Mouse (Mus musculus) midbrain, postnatal 0 days (tissue): Measurements from ENCODE around the gene Eps15. TPM values are rescaled to one million over a fixed set of nuclear protein-coding genes. Genes with fewer than 3 reads are reported as not detected.

Experiments used
- ATAC-seq: fragments of 200-750 bp; cut with Nextera tagmentation; 2 replicates; pipeline ENCODE4 v1.8.0; 2017; ENCODE audit warnings: moderate number of reproducible peaks, mild to moderate bottlenecking, moderate TSS enrichment, moderate library complexity; ENCODE audit not compliant: low FRiP score
- DNase-seq: peaks from one replicate; pipeline ENCODE4 v3.0.0-alpha.2; 2015; ENCODE audit warnings: low spot score
- H3K27ac ChIP-seq: fragments of 300-500 bp; sonication (generic); 2 replicates; pipeline ENCODE4 v1.5.1; 2014; ENCODE audit warnings: low read depth, mild to moderate bottlenecking, low read length, mixed read lengths
- H3K27me3 ChIP-seq: fragments of 300-500 bp; sonication (generic); 2 replicates; pipeline ENCODE4 v1.6.1; 2014; ENCODE audit warnings: low read length, control low read depth, mixed read lengths; ENCODE audit not compliant: insufficient read depth
- H3K36me3 ChIP-seq: fragments of 300-500 bp; sonication (generic); 2 replicates; pipeline ENCODE4 v1.6.1; 2014; ENCODE audit warnings: low read length, control low read depth, mixed read lengths; ENCODE audit not compliant: insufficient read depth
- H3K4me1 ChIP-seq: fragments of 300-500 bp; sonication (generic); 2 replicates; pipeline ENCODE4 v1.6.1; 2014; ENCODE audit warnings: mild to moderate bottlenecking, control low read depth, antibody characterized with exemption, low read length, mixed read lengths; ENCODE audit not compliant: insufficient read depth
- H3K4me2 ChIP-seq: fragments of 300-500 bp; sonication (generic); 2 replicates; pipeline ENCODE4 v1.6.1; 2014; ENCODE audit warnings: low read depth, mild to moderate bottlenecking, low read length, mixed read lengths; ENCODE audit not compliant: poor library complexity, severe bottlenecking
- H3K4me3 ChIP-seq: fragments of 300-500 bp; sonication (generic); 2 replicates; pipeline ENCODE4 v1.5.1; 2014; ENCODE audit warnings: low read depth, mild to moderate bottlenecking, low read length, moderate library complexity
- H3K9ac ChIP-seq: fragments of 300-500 bp; sonication (generic); replicated peaks from 2 replicates; pipeline ENCODE4 v1.6.1; 2014; ENCODE audit warnings: mild to moderate bottlenecking, low read length, moderate library complexity, mixed read lengths; ENCODE audit not compliant: poor library complexity, severe bottlenecking
- H3K9me3 ChIP-seq: fragments of 300-500 bp; sonication (generic); 2 replicates; pipeline ENCODE4 v1.6.1; 2016; ENCODE audit warnings: low read length, control low read depth
- CTCF ChIP-seq: IDR thresholded peaks from 2 replicates; pipeline ENCODE4 v1.5.1; 2016; ENCODE audit warnings: antibody characterized with exemption, mild to moderate bottlenecking
- WGBS: fragments of 180-500 bp; shearing (Covaris S2); extraction: QIAGEN DNeasy Blood & Tissue Kit; methylation state at CpG from one replicate; pipeline ENCODE4 v1.1.7; 2014; 5-methylcytosine and 5-hydroxymethylcytosine counted together
- polyA plus RNA-seq: library from polyadenylated mRNA; unstranded; fragments of >200 nt; fragmentation: Nextera tagmentation; extraction: Ambion mirVana; gene quantifications from 2 replicates; pipeline ENCODE4 v1.2.1, GENCODE M21; 2015
- total RNA-seq: library from RNA; depleted of rRNA; stranded (reverse); fragments of >200 nt; gene quantifications from 2 replicates; pipeline ENCODE4 v1.2.3, GENCODE M21; 2014

The Eps15 gene
- total and polyA plus RNA-seq, 2 experiments from 2014 or later = 58.7 to 102 TPM

DNA sequence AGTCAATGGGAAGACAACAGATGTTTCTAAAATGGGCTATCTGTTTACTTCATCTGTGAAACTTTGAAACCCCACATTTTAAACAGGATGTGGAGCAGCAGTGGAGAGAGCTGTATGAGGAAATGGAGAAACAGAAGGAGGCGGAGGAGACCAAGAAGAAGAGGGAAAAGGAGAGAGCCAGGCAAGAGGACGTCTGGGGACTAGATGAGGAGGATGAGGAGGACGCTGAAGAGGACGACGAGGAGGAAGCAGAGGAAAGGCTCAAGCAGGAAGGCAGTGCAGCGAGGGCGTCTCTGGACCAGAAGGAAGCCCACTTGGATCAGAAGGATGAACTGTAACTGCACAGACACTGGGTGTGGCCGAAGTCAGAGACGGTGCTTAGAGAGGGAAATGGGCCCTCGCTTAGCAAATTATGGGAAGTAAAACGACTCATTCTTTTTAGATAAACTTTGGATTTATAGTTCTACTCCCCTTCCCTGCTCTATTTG lies 26.4 kb upstream of the Eps15 start:
- WGBS = 78% methylated on average over 11 of the region's 11 CpGs
- DNase-seq (no peak), ATAC-seq (no peak)
- H3K9ac ChIP-seq = no peak overlapping the region
- no peak overlapping the region for H3K4me3 ChIP-seq
- H3K36me3 ChIP-seq = no peaks in the 10 kb centered on the region
- H3K27ac ChIP-seq = no peak overlapping the region
- H3K4me1 ChIP-seq = no peaks in the 10 kb centered on the region
- no peak overlapping the region for H3K4me2 ChIP-seq
- TF ChIP-seq CTCF = no peak
- no peaks in the 10 kb centered on the region for H3K27me3 ChIP-seq
- no peaks in the 10 kb centered on the region for H3K9me3 ChIP-seq

DNA sequence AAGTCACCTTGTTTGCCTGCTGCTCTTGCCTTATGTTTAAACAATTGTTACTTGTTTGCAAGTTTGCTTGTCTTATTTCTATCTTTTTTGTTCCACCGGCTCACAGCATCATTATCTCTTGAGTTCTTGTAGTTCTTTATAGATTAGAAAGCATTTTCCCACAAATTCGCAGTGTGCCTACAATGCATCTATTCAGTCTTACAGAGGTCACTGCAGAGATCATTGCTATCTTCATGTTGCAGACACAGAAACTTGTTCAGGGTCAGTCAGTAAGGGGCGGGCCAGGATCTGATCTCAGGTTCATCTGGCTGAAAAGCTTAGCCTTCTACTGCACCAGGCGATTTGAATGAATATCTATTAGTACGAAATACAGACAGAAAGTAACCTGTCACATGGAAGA lies 25.6 kb upstream of the Eps15 start:
- H3K27me3 ChIP-seq = no peaks in the 10 kb centered on the region
- H3K4me3 ChIP-seq = no peak overlapping the region
- no peak overlapping the region for H3K4me2 ChIP-seq
- ATAC-seq (no peak), DNase-seq (no peak)
- 83% methylated on average over 5 of the region's 5 CpGs for WGBS
- H3K4me1 ChIP-seq = no peaks in the 10 kb centered on the region
- H3K9ac ChIP-seq = no peak overlapping the region
- no peaks in the 10 kb centered on the region for H3K9me3 ChIP-seq
- TF ChIP-seq CTCF = no peak
- no peak overlapping the region for H3K27ac ChIP-seq
- no peaks in the 10 kb centered on the region for H3K36me3 ChIP-seq

- ATAC-seq = no peak
- no peak overlapping the region for H3K4me3 ChIP-seq
- no peak overlapping the region for H3K27ac ChIP-seq
- TF ChIP-seq CTCF = no peak
- H3K4me2 ChIP-seq = no peak overlapping the region
- no peak overlapping the region for H3K9ac ChIP-seq
- 89% methylated on average over 2 of the region's 2 CpGs for WGBS
- H3K4me1 ChIP-seq = no peaks in the 10 kb centered on the region
- no peak for DNase-seq
- no peaks in the 10 kb centered on the region for H3K36me3 ChIP-seq
- H3K27me3 ChIP-seq = no peaks in the 10 kb centered on the region
- no peaks in the 10 kb centered on the region for H3K9me3 ChIP-seq
Measured at GRCm38 (mm10) chr4:109255321-109255720, 24.7 kb upstream of the Eps15 start.

- no peak for DNase-seq
- H3K9me3 ChIP-seq = no peaks in the 10 kb centered on the region
- no peak for ATAC-seq
- H3K27me3 ChIP-seq = no peaks in the 10 kb centered on the region
- WGBS = 83% methylated on average over 11 of the region's 11 CpGs
- no peaks in the 10 kb centered on the region for H3K36me3 ChIP-seq
- TF ChIP-seq CTCF = no peak
- H3K4me3 ChIP-seq = no peak overlapping the region
- no peak overlapping the region for H3K27ac ChIP-seq
- H3K4me2 ChIP-seq = no peak overlapping the region
- H3K9ac ChIP-seq = no peak overlapping the region
- H3K4me1 ChIP-seq = no peaks in the 10 kb centered on the region
Measured at GRCm38 (mm10) chr4:109255727-109256417, 24.2 kb upstream of the Eps15 start.

GRCm38 (mm10) chr4:109256791-109257190 lies 23.3 kb upstream of the Eps15 start:
- Histone ChIP-seq H3K27ac (no peak overlapping the region), H3K27me3 (no peaks in the 10 kb centered on the region)

DNA sequence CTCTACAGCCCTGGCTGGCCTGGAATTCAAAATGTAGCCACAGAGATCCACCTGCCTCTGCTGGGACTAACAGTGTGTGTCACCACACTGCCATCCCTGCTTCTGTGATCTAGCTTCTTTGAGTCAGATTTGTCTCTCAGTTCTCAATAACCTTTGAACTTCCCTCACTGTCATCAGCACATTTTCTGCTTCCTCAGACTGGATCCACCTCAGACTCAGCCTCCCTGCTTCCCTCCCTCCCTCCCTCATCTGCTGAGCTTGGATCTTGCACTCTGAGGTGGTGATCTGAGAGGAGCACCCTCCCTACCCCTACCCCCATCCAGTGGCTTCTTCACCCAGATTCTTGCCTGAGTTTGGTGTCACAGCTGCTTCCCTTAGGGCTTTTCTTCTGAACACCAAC lies 22.4 kb upstream of the Eps15 start:
- Histone ChIP-seq H3K27ac (no peak overlapping the region), H3K27me3 (no peaks in the 10 kb centered on the region), H3K4me1 (no peaks in the 10 kb centered on the region), H3K4me3 (no peak overlapping the region), H3K4me2 (no peak overlapping the region), H3K9me3 (no peaks in the 10 kb centered on the region), H3K9ac (no peak overlapping the region), H3K36me3 (no peaks in the 10 kb centered on the region)
- DNase-seq = no peak
- TF ChIP-seq CTCF = no peak
- ATAC-seq = no peak

More at GRCm38 (mm10) chr4:109256791-109257190, 23.3 kb upstream of the Eps15 start:
- DNase-seq = no peak
- Histone ChIP-seq H3K9me3 (no peaks in the 10 kb centered on the region), H3K9ac (no peak overlapping the region), H3K4me1 (no peaks in the 10 kb centered on the region), H3K4me3 (no peak overlapping the region), H3K36me3 (no peaks in the 10 kb centered on the region), H3K4me2 (no peak overlapping the region)
- ATAC-seq = no peak
- TF ChIP-seq CTCF = no peak
- 85% methylated on average over 6 of the region's 6 CpGs for WGBS
